Mouse (Mus musculus): ENCODE data around the gene Myt1l. TPM values are rescaled to one million over a fixed set of nuclear protein-coding genes. Genes with fewer than 3 reads are reported as not detected.

Gene Myt1l
- total RNA-seq, 2 experiments from 2014 or later, result 247 to 258 TPM

DNA sequence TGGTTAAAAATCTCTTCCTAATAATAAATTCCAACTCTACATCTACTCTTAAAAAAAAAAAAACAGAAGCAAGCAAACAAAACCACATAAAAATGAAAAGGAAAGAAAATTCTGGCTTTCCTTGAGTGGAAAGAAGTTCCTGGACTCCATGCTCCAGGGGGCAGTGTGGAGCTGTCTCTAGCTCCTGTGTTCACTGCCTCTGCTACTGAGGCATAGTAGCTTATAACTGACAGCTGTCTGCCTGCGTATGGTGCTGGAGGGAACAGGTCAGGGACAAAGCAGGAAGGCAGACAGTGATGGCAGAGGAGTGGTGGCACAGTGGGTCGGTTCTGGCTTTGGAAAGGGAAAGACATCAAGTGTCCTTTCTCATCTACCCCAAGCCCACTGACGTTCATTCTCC, 398.7 kb downstream of the Myt1l start:
- intact Hi-C loops (cut with DNase I), result loop anchor here (2.0 kb wide), 1 partner anchor 114 kb away; no protein-coding TSS in a partner anchor

DNA sequence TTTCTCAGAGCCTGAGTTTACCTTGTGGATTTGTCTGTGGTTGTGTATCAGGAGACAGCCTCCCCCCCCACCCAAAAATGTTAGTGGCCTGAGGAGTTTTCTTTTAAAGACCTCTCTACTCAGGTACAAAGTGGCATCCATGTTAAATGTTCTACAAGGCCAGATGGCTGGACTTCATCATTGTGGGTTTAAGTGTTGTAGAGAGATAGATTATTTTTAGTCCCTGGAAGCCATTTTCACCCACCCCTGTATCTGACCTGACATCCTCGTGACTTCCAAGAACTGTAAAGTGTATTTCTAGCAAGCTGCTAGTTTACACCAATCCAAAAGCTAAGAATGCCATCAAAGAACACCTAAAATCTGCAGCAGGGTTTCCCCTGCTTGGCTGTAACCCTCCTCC, 402.4 kb downstream of the Myt1l start:
- intact Hi-C loops (cut with DNase I), result no loop called here
- no peak for DNase-seq (ENCODE audit: extremely low spot score in 1 of 2, low spot score in 2 of 2)

More for the DNA sequence above, 398.7 kb downstream of the Myt1l start:
- DNase-seq (ENCODE audit: extremely low spot score in 1 of 2, low spot score in 2 of 2), result peak in 1 of 2 experiments; percentile 73

DNA sequence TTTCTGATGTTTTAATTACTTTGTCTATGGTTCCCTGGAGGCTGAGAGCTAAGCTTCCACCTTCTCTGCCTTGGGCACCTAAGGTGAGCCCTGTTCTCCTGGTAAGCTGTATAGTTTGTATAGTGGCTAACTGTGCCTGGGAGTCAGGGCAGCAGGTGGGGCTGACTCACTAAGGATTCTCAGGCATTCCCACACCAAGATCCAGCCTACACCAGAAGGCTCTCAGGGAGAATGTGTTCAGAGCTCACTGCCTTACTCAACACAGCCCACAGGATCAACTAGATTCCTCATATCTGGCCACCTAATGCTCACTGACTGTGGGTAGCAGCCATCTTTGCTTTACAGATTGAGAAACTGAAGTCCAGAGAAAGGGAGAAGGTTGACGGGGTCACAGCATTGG, 404.8 kb downstream of the Myt1l start:
- no peak for DNase-seq (ENCODE audit: extremely low spot score in 1 of 2, low spot score in 2 of 2)
- intact Hi-C loops (cut with DNase I), result no loop called here

DNA sequence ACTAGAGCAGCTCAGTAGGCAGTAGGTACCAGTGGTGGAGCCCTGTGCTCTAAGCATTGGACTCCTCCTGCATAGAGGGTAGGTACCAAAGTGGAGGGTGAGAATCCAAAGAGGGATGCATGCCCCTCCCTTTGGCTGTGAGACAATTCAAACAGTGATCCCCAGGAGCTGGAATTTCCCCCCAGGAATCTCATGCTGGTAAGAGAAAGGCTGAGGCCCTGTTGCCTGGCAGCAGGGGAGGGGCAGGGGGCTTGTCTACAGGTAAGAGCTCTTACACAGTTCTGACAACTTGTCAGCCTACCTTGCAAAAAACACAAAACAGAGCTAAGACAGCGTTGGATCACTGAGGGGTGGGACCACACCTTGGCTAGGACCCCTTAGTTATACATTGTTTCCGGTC, 405.3 kb downstream of the Myt1l start:
- intact Hi-C loops (cut with DNase I), result no loop called here
- no peak for DNase-seq (ENCODE audit: extremely low spot score in 1 of 2, low spot score in 2 of 2)

DNA sequence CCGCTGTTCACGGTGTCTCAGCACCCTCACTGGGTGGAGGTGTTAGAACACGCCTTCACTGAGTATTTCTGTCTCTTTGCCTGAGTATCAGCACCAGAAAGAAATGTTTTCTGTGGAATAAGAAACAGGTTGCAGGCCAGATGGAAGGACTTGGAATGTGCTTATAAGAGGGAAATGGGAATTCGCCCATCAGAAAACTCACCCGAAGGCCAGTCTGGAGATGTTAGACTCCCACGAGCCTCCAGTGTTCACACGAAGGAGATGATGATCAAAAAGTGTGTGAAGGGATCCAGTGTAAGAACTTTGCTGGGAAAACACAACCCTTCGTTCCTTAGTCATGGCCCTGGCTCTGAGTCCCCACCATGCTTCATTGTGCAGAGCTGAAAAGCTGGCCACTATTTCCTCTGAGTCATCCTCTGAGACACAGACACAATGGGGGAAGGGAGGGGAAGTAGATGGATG, 406.0 kb downstream of the Myt1l start:
- peak in 1 of 2 experiments; percentile 54 for DNase-seq (ENCODE audit: extremely low spot score in 1 of 2, low spot score in 2 of 2)
- intact Hi-C loops (cut with DNase I), result no loop called here

DNA sequence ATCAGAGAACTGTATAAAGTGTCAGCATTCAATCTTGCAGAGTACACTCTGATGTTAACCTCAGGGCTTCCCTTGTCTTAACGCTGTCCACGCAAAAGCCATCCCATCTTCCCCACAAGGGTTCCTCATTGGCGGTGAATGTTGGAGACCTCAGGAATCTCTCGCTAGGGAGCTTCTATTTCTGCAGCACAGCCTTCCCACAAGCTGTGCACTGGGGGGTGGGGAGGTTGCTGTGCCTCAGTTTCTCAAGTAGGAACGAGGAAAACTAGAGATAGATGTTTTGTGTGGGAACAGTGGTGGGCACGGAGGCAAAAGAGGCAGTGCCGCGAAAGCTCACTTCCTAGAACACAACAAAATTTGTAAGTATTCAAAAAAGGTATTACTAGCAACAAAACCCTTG, 409.1 kb downstream of the Myt1l start, which contains the start of gene Pxdn:
Pxdn (plus strand) TSS at position 301 of the 400 bp plus-strand sequence.
- intact Hi-C loops (cut with DNase I), result no loop called here
- DNase-seq (ENCODE audit: extremely low spot score in 1 of 2, low spot score in 2 of 2), result no peak

DNA sequence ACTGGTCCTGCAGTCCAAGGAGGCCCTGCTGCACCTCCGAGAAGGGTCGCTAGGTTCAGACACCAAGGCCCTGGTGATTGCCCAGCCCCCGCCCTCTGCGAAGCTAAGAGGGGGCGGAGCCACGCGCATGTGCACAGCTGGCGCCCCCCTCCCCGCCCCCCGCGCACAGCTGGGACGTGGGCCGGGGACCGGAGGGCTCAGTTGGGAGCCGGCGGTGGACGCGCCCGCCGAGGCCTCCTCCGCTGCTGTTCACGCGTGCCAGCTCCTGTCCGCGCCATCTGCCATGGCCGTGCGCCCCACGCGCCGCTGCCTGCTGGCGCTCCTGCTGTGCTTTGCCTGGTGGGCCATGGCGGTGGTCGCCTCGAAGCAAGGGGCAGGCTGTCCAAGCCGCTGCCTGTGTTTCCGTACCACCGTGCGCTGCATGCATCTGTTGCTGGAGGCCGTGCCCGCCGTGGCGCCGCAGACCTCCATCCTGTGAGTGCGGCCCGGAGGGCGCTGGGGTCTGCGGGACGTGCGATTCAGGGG, 409.7 kb downstream of the Myt1l start:
- DNase-seq (ENCODE audit: extremely low spot score in 1 of 2, low spot score in 2 of 2), result peak; percentile 44 to 84
- intact Hi-C loops (cut with DNase I), result no loop called here

DNA sequence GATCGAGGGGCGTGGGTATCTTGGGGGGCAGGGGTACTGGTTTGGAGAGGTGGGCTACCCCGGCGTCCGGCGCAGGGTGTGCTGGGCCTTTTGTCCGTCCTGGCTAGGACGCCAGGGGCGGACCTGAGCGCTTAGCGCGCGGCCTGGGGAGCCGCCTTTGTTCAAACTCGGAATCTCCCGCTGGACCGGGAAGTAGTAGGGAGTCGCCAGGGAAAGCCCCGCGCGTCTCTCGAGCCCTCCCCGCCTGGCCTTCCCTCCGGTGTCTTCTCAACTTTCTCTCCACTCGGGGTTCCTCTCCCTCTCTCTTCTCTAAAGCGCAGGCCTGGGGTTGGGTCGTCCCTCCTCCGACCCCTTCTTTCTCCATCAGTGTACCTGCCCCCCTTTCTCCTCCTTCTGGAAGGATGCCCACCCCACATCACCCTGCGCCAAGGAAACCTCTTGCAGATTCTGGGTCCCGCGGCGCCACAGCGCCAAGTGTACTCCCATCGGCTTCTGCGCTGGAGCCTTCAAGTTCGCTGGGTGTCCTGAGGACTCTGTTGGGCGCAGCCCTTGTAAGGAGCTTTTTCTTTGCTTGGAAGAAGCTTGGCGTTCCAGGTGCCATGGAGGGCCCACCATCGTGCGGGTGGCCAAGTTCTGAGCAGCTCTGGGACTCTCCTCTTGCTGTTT, 410.3 kb downstream of the Myt1l start:
- intact Hi-C loops (cut with DNase I), result no loop called here
- peak; percentile 39 to 78 for DNase-seq (ENCODE audit: extremely low spot score in 1 of 2, low spot score in 2 of 2)

DNA sequence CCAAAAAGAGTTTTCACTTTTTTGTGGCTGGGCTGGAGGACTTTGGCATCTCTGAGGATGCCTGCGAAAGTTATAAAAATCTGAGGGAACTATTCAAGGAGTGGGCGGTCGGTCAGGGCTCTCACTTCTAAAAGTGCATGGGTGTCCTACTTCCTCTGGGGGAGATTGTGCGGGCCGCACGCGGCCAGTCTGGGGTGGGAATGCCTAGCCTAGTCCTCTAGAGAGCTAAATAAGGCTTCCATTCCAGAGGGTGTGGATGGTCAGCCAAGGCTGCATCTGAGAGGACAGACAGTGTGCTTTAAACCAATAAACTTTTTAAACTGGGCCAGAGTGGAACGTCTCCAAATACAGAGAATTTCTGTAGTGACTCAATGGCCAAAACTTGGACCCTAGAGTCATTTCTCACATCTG, 411.1 kb downstream of the Myt1l start:
- intact Hi-C loops (cut with DNase I), result no loop called here
- no peak for DNase-seq (ENCODE audit: extremely low spot score in 1 of 2, low spot score in 2 of 2)

DNA sequence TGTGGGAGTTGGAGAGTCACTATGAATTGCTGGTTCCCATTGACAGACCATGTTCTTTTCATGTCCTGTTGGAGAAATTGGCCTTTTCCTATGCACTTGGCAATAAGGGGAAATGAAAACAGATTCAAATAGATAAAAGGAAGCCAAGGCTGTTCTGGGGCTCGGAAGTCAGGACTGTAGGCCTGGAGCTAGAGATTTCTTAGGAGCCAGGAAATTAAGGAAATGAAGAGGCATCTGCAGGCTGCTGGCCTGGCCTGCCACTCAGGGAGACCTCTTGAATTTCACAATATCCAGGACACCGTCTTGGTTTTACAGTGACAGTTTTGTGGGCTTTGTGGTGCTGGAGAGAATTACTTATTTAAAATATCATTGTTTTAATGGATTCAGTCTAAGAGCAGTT, 414.3 kb downstream of the Myt1l start:
- DNase-seq (ENCODE audit: extremely low spot score in 1 of 2, low spot score in 2 of 2), result no peak
- intact Hi-C loops (cut with DNase I), result no loop called here

DNA sequence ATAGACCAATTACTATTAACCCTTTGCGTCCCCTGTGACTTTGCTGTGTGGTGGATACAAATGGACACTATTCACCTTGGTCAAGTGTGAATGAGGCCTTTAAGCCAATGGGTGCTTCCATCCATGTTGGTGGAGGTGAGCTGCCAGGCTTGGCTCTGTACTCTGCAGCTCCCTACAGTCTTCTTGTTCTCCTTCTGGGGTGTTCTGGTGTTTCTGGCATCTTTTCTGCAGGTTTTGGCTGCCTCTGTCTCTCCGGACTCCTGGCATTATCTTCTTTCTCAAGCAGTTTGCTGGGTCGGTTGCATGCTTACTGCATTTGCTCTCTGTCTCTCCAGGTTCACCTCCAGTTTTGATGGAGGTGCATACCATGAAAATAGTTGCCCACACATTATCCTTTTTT, 416.5 kb downstream of the Myt1l start:
- intact Hi-C loops (cut with DNase I), result no loop called here
- DNase-seq (ENCODE audit: extremely low spot score in 1 of 2, low spot score in 2 of 2), result no peak

DNA sequence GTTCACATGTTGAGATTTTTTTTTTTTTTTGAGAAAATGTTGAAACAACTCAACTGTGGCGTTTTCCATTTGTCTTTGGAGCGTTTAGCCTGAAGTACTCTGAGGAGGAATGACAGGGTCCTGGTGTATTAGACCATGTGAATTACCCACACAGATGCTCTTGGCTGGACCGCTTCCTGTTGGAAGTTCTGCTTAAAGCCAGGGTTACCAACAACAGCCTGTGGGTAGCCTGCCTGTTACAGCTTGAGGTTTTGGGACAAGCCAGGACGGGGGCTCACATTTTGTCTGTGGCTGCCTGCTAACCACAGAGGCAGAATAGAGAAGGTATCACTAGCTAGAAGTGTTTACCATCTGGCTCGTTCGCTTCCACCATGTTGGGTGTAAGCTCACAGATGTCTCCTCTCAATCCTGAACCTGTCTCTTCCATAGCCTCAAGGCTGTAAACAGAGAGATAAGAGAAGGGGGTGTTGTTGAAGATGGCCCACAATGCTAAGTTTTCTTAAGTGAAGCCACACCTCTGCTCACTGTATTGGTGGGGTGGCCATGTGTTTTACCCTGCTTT, 417.1 kb downstream of the Myt1l start:
- DNase-seq (ENCODE audit: extremely low spot score in 1 of 2, low spot score in 2 of 2), result no peak
- intact Hi-C loops (cut with DNase I), result no loop called here

DNA sequence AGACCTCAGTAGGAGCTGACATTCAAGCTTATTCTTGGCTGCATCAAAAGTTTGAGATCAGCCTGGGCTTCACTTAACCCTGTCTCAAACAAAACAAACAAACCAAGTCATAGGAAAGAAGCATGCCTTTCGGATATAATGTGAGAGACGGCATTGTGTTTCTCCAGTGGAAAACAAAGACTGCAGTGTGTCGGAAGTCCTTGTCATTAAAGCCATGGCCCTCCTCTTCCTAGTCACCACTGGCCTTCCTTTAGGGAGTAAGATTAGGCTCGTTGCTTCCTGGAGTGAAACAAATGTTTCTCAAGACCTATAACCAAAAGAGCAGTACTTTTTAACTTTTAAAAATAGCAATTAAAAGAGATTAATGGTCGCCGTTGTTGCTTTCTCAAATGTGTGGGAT, 422.9 kb downstream of the Myt1l start:
- no peak for DNase-seq (ENCODE audit: extremely low spot score in 1 of 2, low spot score in 2 of 2)
- intact Hi-C loops (cut with DNase I), result no loop called here

DNA sequence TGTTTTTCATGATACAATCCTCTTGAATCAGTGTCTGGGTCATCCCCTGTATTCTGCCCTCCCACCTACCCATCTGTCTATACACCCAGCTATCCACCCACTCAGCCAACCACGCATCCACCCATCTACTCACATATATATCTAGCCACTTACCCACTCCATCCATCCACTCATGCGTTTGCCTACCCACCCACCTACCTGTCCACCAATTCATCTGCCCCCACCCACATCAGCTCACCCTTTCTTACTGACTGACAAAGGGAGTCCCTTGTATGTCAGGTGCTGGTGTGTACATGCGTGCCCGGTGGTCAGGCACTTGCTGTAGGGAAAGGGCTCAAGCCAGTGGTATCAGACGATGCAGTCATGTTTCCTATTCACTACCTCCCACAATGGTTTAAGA, 423.3 kb downstream of the Myt1l start:
- DNase-seq (ENCODE audit: extremely low spot score in 1 of 2, low spot score in 2 of 2), result no peak

DNA sequence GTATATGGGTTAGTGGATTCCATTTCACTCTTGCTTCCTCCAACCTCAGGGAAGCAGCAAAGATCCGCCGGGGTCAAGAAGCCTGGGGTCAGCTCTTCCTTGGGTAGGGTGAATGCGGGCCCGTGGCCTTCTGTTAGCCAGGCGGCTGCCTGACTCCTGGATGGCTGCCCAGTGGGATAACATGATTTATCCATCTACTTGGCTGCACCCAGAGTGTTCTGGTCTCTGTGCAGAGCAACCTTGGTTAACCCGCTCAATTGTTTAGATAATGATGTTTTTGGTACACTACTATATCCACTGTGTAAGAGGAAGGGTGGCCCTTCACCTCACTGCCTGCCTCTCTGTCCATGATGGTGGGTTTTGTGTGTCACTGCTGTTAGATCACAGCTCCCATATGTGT, 423.9 kb downstream of the Myt1l start:
- no peak for DNase-seq (ENCODE audit: extremely low spot score in 1 of 2, low spot score in 2 of 2)
- intact Hi-C loops (cut with DNase I), result no loop called here

More for the DNA sequence above, 423.3 kb downstream of the Myt1l start:
- intact Hi-C loops (cut with DNase I), result no loop called here

DNA sequence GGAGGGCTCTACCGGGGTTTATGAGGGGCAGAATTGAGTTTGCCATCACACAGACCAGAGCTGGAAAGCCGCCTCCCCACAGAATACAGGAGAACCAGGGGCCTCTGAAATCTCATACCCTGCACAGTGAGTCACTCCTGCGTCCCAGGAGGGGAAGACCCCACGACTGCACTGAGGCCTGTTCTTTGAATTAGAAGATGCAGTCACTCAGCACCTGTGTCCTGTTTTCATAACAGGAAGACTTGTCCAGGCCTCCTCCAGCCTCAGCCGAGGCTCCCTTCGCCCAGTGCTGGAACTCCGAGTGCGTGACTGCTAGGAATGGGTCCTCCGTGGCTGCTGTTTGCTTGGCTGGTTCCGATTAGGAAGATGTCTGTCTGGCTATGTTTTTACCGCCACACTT, 425.8 kb downstream of the Myt1l start:
- intact Hi-C loops (cut with DNase I), result no loop called here
- DNase-seq (ENCODE audit: extremely low spot score in 1 of 2, low spot score in 2 of 2), result peak in 1 of 2 experiments; percentile 39

DNA sequence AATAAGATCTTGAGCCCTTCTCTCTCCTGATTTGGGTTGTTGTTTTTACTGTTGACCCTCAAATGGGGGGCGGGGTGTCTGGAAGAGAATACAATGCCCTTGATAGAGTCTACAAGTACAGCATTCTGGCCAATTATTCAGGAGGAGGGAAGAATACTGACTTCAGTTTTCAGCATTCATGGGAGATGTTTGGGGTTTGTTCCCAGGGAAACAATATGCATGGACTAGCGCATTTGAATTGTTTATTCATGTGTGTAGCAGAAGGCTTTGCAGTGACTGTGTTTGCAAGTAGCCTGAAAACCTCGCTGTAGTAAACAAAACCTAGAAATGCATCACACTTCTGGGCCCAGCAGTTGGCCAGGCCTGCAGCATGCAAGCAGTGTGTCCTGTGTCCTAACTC, 426.3 kb downstream of the Myt1l start:
- intact Hi-C loops (cut with DNase I), result no loop called here
- DNase-seq (ENCODE audit: extremely low spot score in 1 of 2, low spot score in 2 of 2), result no peak

DNA sequence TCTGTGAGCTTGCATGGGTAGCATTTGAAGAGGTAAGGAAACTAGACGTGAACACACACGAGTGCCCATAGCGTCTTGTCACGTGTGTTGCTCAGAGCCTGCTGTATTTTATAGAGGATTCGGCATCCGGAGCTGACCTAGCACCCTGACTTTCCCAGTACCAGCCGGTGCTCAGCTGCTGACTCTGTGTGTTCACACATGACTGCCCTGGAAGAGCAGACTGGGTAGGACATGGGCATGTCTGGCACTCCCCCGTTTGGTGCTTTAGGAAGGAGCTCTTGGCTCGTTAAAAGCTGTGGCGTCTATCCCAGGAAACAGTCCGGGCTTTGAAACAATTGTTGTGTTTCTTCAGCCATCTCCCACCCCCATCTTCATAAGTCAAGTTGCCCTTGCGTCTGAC, 428.8 kb downstream of the Myt1l start:
- intact Hi-C loops (cut with DNase I), result no loop called here

DNA sequence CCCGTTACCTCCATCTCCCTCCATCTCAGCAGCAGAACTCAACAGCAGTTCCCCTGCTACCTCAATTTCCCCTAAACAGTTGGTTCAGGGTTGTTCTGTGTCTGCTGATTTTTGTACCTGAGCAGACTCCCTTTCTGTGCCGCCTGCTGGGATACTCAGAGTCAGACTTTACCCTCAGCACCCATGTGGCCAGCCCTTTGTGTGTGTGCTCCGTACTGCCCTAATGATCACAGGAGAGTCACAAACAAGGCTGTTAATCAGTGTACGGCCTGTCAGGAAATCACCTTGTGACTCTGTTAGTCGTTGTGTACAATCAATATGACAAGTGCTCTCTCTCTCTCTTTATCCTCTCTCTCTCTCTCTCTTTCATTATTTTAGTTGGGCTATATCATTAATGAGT, 430.5 kb downstream of the Myt1l start:
- intact Hi-C loops (cut with DNase I), result no loop called here
- DNase-seq (ENCODE audit: extremely low spot score in 1 of 2, low spot score in 2 of 2), result no peak

More for the DNA sequence above, 428.8 kb downstream of the Myt1l start:
- DNase-seq (ENCODE audit: extremely low spot score in 1 of 2, low spot score in 2 of 2), result no peak

DNA sequence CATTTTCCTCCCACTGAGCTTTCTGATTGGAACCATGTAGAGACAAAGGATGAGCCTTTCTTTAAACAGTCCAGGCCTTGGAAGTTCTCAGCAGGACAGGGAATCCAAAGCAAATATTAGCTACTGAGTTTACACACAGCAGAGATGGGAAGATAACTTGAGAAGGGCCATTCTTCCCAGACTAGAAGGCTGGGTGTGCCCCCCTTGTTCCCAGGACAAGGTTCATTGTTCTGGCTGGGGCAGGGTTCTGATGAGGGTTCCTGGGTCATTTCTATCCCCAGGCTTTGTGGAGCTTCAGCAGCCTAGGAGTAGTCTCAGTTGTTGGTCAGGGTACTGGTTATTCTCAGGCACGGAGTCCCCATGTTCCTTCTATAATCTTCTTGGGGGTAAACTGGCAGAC, 432.9 kb downstream of the Myt1l start:
- intact Hi-C loops (cut with DNase I), result no loop called here
- DNase-seq (ENCODE audit: extremely low spot score in 1 of 2, low spot score in 2 of 2), result no peak
